Mouse (Mus musculus) retina, postnatal 7 days (tissue): ENCODE results near the gene 2900026A02Rik.

ENCODE experiments used
- DNase-seq: peaks from one replicate; pipeline ENCODE4 v3.0.0-alpha.2; 2012; ENCODE audit warnings: low read depth, low spot score

The 2900026A02Rik gene

DNA sequence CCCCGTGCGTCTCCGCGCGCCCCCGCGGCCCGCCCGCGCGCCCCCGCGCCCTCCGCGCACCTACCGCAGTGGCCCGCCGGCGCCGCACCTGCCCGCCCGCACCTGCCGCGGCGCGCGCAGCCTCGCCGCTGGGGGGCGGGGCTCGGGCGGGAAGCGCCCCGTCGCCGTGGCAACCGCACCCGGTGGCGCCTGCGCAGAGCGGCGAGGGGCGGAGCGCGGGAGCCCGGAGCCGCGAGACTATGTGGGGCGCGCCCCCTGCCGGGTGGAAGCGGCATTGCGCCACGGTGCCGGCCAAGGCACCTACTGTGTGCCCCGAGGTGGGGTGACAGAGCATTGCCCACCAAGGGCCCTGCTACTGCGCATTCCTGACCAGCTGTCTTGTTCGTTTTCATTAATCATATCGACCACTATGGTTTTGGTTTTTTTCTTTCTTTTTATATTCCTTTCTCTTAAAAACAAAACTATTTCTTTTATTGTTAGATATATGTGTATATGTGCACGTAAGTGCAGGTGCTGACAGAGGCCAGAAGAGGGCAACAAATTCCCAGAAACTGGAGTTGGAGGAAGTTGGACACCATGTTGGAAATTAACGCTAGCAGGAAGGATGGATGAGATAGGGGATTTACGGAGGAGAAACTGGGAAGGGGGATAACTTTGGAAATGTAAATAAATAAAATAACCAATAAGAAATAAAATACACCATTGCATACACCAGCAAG, at the start of gene 2900026A02Rik:
2900026A02Rik (minus strand) TSS at position 90 of the 719 bp plus-strand sequence.
- DNase-seq = peak; percentile 71

DNA sequence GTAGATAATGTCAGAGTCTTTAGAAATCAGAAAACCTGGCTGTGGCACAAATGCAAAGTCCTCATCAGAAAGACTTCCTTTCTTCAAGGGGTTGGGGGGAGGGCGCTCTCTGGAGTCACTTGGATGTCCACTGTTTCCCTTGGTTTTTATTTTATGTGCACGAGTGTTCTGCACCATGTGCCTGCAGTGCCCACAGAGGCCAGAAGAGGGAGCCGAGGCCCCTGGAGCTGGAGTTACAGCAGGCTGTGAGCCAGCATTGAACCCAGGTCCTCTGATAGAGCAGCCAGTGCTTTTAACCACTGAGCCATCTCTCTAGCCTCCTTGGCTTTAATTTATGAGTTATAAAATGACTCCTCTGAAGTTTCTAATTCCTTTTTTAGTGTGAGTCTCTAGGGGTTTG, 49.0 kb upstream of the 2900026A02Rik start:
- DNase-seq = no peak

DNA sequence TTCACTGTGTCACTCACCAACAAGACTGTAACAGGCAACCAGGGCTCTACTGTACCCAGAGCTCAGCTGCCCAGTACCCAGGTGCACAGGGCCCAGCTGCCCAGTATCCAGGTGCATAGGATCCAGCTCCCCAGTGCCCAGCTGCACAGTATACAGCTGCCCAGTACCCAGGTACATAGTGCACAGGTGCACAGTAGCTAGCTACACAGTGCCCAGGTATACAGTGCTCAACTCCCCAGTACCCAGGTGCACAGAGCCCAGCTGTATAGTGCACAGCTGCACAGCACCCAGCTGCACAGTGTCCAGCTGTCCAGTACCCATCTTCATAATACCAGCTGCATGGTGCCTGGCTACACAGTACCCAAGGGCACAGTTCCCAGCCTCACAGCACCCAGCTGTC, 47.2 kb upstream of the 2900026A02Rik start:
- no peak for DNase-seq

DNA sequence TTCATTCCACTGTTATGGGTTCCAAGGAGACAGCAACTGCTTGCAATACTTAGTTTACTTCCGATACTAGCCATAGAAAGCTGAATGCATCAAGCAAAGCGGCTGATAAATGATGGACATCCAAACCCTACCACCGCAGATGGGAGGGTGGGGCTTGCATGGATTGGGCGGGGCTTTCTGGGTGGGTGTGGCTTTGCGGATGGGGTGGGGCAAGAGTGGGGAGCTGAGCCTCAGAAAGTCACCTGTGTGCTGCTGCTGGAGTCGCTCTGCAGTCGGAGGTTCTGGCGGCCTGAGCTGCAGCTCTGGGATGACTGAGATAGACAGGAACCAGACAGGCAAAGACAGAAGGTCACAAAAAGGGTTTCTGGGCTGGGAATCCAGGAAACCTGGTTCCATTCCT, 44.6 kb upstream of the 2900026A02Rik start:
- DNase-seq = no peak

DNA sequence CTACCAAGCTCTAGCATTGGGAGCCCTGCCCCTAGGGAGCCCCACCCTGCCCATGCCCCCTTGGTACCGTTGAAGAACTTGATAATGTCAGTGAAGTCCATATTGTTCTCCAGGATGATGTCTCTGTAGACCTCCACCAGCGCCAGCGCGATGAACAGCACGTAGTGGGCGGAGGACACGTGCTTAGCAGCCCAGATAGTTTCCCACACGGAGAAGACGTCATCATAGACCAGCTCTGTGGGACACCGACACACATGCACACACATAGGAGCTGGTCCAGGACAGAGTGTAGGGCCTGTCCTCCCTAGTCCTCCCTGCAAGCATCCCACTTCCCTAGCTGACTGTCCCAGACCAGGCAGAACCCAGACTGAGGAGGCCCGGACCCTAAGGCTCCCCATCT, 29.8 kb upstream of the 2900026A02Rik start:
- no peak for DNase-seq

DNA sequence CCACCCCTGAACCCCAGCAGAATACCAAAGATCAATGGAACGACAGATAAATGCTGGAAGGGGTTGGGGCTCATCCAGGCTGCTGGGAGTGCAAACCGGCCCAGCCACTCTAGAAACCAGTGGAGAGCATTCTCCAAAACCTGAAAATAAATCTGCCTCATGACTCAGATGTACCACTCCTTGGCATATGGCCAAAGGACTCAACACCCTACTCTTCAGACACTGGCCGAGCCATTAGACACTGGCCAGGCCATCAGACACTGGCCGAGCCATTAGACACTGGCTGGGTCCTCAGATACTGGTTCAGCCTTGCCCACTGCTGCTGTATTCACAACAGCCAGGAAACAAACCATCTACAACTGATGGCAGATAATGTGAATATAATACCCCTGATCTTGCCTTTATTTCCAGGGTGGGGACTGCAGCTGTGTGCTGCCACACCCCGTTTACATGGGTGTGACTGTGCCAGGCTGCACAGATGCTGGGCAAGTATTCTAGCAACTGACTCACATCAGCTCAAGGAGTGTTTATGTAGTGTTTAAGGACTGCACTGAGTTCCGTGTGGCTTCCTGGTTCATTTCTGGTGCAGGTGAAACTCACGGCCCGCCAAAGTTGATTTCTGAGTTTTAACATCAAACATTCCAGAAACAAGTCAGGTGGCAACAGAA, 28.4 kb upstream of the 2900026A02Rik start:
- no peak for DNase-seq

DNA sequence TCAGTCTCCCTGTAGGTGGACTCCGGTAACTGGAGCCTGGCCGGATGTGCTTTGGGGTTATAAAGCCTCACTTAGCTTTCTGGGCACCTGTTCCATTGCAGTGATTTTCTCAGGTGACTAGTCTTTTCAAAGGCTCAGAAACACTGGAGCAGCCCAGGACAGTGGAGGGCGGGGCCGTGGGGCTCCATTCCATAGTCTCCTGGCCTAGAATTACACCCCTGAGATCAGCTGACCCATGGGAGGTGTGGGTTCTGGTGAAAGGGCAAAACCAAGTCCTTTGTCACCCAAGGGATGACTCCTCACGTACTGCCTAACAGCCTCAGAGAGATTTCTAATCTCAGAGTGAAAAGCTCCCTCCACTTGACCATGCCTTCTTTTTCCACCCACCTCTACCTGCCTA, 9.2 kb upstream of the 2900026A02Rik start:
- DNase-seq = no peak

DNA sequence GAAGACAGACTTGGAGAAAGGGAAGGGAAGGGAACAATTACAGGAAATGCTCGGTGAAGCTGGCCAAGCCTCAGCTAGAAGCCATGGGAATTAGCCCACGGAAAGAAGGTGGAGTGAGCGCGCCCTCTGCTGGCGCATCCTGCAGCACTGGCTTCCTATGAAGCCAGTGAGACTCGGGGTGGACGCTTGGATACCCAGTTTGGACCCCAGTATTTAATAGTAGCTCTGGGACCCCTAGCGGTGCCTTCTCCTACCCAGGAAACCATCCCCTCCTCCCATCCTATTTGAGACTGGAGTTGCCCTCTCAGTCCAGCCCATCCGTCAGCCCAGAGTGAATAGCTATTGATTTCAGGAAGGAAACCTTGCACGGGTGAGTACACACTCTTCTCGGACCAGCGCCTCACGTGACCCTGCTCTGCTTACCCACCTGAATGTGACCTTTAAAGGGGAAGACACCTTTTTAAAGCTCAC, 5.6 kb upstream of the 2900026A02Rik start, which contains the start of gene Tmem211:
Tmem211 (plus strand) TSS at position 278 of the 471 bp plus-strand sequence.
- DNase-seq = peak; percentile 80

DNA sequence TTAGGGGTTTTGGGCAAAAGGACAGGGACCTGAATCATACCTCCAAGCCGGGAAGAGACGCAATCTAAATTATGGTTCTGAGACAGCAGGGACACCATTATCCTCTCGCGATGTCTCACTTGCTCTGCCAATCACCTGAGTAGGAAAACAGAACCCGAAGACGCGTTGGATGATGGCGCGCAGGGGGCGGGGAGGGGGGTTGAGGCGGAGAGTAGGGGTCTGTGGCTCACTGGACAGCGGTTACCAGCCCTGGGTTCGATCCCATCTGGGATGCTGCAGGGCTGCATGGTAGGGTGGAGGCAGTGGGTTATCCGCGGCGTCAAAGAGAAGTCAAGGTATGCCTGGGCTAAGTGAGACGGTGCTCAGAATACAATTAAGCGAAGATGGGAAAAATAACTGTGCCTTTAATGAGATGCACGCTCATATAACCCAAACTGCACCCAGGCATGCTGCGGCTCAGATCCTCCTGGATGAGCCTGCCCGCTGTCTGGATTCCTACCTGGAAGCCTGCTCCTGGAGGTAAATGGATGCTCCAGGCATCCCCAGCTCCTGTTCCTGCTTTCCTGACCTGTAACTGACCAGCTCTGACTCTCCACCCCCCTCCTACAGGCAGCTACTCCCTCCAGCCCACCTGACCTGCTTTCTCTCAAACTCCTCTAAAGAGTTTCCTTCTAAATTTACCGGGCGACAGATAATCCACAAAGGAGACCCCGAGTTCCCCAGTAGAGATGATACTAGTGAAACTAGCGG, 4.8 kb upstream of the 2900026A02Rik start:
- DNase-seq = no peak

DNA sequence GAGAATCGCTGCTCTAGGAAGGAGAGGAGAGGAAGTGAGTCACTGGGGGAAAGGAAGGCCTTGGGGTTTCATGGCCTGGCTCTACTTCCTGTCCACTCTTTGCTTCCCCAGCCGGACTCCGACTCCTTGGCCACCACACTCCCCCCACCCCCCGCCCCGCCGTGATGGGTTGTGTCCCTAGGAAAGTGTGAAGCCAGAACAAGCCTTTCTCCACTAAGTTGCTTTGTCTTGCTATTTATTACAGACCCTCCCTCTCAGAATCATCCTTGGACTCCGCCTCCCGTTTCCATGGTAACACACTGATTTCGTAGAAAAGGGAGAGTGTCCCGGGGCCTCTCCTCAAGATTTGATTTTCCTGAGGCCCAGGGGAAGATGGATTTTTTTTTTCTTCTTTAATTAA, 4.2 kb upstream of the 2900026A02Rik start:
- DNase-seq = no peak

DNA sequence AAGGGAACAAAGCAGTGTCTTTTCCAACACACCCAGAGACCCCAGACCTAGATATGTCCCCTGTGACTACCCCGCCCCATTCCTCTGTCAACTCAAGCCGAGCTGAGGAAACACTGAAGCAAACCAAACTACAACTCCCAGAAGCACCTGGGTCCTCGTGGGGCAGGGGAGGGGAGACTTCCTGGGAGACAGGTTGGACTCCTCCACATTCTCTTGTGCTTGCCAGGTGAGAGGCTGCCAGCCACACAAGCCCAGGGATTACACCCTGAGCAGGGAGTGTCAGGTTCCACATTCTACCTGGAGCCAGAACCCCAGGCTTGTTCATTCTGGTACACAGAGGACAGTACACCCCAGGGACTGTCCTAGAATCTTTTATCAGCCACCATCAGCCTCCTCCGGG, 2.9 kb upstream of the 2900026A02Rik start:
- DNase-seq = no peak

DNA sequence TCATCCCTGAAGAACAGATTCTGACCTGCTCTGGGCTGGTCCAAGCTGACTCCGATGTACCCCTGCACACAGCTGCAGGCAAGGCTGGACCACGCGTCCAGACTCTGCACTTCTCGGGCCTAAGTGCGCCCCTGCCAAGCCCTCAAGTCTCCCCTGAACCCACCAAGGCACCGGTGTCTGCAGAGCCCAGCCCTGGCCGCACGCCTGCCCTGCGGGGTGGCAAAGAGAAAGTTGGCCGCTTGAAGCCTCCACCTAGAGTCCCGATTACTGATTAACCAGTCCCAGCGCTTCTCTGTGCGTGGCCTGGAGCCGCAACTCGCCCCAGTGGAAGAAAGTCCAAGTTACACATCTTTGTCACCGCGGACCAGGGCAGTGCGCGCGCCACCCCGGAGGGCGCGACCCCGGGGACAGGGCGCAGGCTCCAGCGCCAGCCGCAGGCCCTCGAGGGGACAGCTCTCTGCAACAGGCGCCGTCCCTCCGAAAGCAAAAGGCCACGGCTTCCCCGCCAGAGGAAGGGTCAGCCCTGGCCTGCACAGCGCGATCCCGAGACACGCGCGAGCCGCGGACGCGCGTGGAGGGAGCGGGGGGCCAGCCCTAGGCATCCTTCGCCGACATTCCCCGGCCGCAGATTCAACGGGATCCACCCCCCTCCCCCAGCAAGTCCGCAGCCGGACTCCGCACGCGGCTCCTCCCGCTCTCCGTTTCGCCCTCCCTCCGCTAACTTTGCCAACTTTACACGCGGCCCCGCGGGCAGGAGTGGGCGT, 471 bp downstream of the 2900026A02Rik start:
- no peak for DNase-seq

DNA sequence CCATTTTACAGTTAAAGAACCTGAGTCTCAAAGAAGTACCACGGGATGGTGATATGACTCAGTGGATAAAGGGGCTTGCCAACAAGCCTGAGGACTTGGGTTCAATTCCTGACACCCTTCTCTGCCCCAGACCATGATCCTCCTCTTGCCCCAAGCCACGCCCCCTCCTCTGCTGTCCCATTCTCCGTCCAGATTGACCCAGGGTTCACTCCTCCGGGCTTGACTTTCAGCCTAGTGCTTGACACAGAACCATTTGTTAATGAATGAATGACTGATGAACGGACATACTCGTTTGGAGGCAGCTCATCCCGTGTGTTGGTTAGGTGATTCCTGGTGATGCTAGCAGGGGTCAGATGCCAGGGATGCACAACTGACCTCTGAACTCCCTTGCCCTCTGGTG, 1.2 kb downstream of the 2900026A02Rik start:
- DNase-seq = no peak

DNA sequence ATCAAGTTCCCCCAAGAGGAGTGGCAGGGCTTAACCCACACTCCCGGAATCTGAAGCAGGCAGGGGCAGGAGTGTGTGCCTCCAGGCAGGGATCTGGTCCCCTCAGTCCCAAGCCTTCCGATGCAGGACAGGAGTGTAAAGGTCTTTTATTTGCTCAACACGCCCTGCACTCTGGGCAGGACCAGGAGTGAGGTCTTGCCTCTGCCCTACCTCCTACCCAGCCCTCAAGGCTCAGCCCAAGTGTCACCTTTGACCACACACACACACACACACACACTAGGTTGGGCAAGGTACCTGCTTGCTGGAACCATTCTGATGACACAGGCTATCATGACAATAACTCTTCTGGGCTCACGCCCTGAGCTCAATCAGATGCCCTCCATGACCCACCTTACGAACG, 1.6 kb downstream of the 2900026A02Rik start:
- no peak for DNase-seq

DNA sequence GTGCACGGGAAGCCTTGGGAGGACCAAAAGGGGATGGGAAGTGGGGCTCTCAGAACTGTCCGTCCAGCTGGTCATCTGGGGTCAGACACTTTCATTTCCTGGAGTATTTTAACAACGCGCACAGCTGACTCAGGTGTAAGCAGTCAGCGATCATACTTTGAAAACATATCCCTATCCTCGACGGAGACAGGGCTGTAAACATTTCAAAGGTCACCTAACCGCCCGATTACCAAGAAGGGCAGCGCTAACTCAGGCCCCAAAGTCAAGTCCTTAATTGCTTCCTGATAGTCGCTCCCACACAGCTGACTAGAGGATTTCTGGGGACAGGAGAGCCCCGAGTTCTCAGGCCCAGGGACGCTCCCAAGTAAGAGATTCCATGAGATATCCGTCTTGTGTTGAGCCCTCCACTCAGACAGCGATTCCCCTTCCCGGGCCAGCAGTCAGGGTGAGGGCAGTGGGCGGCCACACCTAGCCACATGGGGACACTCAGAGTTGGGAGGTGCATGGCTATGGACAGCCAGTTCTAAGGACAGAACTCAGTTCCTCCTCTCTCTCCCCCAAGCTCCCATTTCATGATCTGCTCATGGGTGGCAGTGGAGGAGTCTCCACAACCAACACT, 2.3 kb downstream of the 2900026A02Rik start:
- DNase-seq = no peak

DNA sequence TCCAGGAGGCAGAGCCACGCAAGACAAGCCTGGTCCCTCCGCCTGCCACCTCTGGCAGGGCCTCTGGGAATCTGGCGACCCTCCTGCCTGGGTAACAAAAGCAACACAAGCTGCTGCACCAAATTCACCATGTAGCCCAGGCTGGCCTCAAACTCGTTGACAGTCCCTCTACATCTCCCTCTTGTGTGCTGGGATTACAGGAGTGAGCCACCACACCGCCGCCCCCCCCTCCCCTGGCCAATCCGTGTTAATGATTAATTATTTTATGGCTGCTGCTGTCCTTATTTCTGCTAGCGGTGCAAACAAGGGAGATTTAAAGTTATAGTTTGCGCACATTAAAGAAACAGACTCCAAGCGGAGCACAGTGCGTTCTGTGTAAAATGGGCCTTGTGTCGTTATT, 4.0 kb downstream of the 2900026A02Rik start:
- no peak for DNase-seq

DNA sequence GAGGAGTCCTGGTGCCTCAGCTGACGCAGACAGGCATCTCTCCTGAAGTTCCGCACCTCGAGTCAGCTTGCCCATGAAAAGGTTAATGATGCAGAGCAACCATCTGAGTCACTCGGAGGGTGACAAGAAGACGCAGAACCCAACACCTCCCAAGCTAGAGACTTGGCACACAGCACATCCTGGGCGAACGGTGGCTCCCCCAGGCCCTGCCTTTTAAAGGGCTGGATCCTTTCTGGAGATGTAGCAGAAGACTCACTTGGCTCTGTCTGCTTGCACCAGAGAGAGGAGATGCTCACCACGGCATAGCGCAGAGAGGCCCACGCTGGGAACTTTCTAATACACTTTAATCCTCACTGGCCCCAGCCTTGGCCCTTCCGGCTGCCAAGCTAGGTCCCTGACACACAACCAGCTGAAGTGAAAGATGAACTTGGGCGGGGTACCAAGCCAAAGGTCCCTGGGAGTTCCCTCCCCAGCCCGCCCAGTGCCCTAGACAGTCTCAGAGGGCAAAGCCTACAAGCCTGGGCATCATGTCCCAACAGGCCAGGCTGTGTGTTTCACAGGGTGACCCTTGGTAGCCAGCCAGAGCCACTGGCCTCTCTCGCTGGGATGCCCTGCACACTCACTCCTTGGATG, 4.6 kb downstream of the 2900026A02Rik start:
- no peak for DNase-seq

DNA sequence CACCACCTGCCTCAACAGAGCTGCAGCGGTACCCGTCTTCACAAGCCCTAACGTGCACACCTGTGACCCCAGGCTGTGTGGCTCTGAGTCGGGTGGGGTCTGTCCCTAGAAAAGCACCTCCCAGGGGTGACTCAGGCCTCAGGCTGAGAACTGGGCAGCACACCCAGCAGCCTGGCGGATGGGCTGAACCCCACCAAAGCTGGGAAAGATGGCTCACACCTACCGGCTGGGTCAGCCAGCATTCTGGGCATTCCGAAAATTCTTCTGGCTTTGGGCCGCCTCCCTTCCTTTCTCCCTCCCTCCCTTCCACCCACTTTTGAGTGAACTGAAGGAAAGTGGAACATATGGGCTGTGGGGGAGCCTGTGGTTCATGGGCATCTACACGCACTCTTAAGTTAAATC, 5.4 kb downstream of the 2900026A02Rik start:
- no peak for DNase-seq

DNA sequence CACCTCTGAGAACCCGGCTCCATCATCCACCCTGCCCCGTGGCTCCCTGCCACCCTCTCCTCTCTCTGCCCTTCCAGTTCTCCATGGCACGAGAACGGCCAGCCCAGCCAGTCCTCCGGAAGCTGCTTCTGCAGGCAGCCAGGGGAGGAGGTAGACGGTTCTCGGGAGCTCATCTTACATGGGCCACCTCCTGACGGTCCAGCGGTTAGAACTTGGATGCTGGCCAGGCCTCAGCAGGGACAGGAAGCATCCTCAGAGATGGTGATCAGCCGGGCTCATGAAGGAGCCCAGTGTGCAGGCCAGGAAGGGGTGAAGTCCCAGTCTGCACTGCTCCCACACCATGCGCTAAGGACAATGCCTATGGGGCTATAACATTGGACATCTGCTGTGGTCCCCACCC, 6.6 kb downstream of the 2900026A02Rik start:
- no peak for DNase-seq

DNA sequence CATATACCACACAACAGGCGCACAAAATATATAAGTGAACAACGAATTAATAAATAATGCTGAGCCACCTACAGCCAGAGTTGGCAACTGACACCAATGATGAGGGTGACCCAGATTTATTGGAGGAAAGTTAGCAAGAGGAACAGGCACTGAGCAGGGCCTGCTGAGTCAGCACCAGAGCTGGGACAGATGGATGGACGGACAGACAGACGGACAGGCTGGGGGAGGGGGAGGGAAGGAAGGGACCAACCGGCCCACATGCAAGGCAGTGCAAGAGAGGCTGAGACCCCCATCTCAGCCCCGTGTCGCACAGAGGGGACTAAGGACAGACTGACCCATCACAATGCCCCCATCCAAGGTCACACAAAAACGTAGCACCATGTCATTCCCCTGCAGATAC, 7.0 kb downstream of the 2900026A02Rik start:
- DNase-seq = no peak
